Mouse (Mus musculus) MN1 (cell line): ENCODE measurements at regions not wholly inside any gene's neighbourhood (a gene's known extent, or its start where the extent isn't known, plus 50 kb on each side); places are given as distances from the start of the nearest gene placed in this dataset.

Source experiments
- DNase-seq: peaks from one replicate; pipeline ENCODE4 v3.0.0-alpha.2; 2016; ENCODE audit warnings: low spot score

DNA sequence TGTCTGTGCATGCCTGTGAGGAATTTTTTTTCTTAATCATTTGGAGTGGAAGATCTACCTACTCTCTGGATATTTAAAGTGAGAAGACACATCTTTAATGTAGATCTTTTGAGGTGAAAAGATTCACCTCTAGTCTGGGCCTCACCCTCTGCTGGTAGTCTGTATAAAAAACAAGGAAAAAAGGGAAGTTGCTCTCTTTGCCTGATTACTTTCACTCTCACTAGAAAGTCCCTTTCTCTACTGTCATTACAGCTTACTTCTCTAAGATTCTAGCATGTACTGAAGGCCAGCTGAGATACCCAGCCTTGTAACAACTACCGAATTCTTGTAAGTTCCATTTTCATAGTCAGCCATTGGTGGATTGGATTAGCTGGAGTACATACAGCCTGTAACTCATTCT, 3791.9 kb downstream of the 9330182O14Rik start:
- DNase-seq, result no peak

DNA sequence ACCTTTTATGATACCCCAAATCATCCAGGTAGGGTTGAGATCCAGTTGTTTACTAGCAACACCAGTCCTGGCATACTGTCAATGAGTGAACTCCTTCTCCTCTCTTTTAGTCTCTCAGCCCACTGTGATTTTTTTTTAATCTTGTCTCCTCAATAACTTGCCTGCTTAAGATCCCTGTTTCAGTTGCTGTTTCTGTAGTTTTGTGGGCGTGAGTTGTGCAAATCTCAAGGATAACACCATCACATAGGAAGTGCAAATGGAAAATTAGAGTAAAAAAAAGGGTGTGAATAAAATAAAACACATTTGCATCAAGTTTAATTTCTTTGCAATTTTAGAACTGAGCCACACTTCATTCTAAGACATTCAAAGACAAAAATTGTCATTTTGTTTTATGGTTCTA, 3799.4 kb downstream of the 9330182O14Rik start:
- no peak for DNase-seq

- DNase-seq, result no peak
These were observed 3806.3 kb downstream of the 9330182O14Rik start for GRCm38 (mm10) chr15:43940424-43940823.

- DNase-seq, result no peak
These were observed 3806.7 kb downstream of the 9330182O14Rik start for GRCm38 (mm10) chr15:43940905-43941304.

DNA sequence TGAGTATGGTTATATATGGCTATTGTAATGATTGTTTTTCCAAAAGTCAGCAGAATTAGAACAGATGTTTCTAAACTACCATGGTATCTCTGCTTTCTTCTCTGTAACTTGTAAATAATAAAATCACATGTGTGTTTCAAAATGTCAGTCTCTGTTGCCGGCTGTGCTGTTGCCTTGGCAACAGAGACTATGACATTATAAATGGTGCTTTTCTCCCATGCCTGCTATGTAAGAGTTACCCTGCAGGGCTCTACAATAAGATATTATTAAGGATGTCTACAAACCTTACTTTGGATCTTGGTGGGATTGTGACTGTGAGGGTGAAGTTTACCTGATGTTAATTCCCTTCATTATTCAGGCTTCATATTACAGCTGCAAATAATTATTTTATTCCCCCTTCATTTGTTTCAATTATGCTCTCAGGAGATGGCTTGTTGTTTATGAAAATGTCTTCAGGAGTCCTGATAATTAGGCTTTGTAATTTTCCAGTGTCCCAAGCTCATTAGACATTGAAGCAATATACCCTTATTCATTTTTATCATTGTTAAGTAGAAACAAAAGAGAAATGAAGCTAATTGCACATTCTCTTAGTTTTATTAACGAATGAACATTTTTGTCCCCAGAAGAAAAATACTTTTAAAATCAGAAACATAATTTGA, 3808.0 kb downstream of the 9330182O14Rik start:
- DNase-seq, result peak; percentile 51

- peak; percentile 89 for DNase-seq
These were observed 3850.8 kb downstream of the 9330182O14Rik start for GRCm38 (mm10) chr15:43984991-43985390.

DNA sequence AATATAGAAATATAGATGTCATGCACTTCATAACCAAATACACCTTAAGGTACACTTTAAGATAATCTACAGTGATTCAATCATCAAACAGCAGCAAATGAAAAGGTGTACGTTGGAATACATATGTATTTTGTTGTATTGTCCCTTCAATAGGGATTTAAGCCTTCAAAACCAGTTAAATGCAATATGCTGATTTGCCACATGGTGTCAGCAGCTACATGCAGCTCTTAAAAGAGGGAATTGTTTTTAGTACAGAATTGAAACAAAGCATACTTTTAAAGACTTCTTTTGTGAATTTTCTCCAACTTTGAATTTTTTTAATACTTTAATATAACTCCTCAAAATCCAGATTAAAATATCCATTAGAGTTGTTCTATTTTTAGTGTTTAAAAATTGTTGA, 3857.1 kb downstream of the 9330182O14Rik start:
- peak; percentile 83 for DNase-seq

DNA sequence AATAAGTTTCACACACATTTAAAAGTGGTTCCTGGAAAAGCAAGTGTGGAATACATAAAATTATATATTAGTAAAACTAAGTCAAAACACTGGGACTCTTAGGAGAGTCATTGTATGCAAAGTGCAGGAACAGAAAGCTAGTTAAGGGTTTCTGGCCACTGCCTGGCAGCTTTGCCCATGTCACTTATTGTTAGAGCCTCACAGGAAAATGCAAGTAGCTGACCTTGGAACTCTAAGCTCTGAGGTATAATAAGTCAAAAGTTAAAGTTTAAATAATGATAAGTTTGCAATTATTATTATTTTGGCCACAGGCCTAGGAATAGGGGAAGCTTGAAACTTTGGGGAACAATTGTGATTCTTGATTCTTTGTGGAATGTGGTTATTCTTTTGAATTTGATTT, 3858.8 kb downstream of the 9330182O14Rik start:
- DNase-seq, result no peak

DNA sequence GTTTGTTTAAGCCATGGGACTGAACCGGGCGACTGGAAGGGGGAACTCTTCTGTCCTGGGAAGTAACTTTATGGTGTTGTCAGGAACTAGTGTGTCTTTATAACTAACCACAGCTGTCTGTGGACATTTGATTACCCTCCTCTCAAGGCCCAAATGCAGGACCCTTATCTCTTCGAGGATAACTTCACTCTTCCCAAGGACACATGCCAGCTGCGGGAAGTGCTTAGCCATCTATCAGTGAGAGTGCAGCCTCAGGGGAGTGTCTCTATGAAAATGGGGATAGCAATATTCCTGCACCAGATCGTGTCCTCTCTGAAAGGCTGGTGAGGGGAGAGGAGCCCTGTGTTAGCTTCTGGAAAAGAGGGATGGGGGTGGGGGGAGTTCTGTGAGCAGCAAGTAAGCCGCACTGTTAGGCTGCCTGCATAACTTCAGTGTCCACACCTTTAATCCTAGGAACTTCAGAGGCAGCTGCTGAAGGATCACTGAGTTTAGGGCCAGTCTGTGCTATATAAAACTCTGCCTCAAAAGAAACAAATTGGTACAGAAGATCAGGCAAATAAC, 3892.4 kb downstream of the 9330182O14Rik start:
- no peak for DNase-seq

- no peak for DNase-seq
These were observed 3901.7 kb downstream of the 9330182O14Rik start for GRCm38 (mm10) chr15:44035900-44036299.

- no peak for DNase-seq
These were observed 3903.7 kb downstream of the 9330182O14Rik start for GRCm38 (mm10) chr15:44037893-44038292.

DNA sequence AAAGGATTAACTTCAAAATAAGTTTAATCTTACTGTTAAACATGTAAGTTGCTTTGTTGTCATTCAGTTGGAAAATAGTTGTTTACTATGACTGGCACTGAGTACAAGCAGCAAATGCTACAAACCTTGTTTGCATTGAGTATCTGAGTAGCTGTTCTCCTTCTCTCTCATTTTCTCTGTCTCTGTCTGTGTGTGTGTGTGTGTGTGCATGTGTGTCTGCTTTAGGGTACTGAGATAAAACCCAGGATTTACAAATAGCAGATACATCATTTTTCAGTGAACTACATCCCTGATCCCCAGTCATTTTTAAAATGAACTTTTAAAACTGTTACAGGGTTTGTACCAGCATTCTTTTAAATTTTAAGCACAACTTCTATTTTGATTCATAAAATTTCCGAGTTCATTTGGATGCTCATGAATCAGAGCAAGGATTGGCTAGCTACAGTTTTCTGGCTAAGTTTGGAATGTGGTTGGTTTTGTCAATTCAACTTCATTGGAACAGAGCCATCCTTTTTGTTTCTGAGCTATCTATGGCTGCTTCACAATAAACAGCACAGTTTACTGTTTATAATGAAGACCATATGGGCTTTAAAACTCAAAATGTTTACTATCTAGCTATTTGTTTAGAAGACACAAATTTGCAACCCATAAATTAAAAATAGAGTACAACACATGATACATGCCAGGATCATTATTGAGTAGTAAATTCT, 3916.6 kb downstream of the 9330182O14Rik start:
- DNase-seq, result no peak

GRCm38 (mm10) chr15:44064855-44065254, 3930.7 kb downstream of the 9330182O14Rik start:
- no peak for DNase-seq

- DNase-seq, result no peak
These were observed 3949.5 kb downstream of the 9330182O14Rik start for GRCm38 (mm10) chr15:44083680-44084079.

GRCm38 (mm10) chr15:44112328-44112944, 3978.3 kb downstream of the 9330182O14Rik start:
- DNase-seq, result no peak

- DNase-seq, result no peak
These were observed 4000.0 kb downstream of the 9330182O14Rik start for GRCm38 (mm10) chr15:44134213-44134612.
